ENCODE assay signal across 17 mouse cellular contexts in genomic region chr9:56129951-56130350, GRCm38 (mm10).
"Had no signal": no experiment of that assay in that cellular context is flagged by ENCODE, and none has a peak within 500 bp of the region (broad histone marks: within the 10 kb centered on the region; RNA-seq: fewer than 3 reads in every experiment).

No protein-coding gene starts in this region.

- H3K4me1 ChIP-seq: liver, embryonic 15.5 days had no signal

- H3K27me3 ChIP-seq: liver, embryonic 15.5 days; midbrain, embryonic 13.5 days; neural tube, embryonic 15.5 days had no signal

- H3K9me3 ChIP-seq: limb, embryonic 10.5 days; liver, embryonic 15.5 days; midbrain, embryonic 13.5 days; neural tube, embryonic 15.5 days had no signal

- ATAC-seq: intestine, postnatal 0 days; lung, postnatal 0 days; midbrain, embryonic 13.5 days had no signal

- H3K27ac ChIP-seq: kidney, postnatal 0 days; limb, embryonic 10.5 days; liver, embryonic 15.5 days; midbrain, embryonic 13.5 days; neural tube, embryonic 15.5 days had no signal

- H3K9ac ChIP-seq: liver, embryonic 15.5 days; midbrain, embryonic 13.5 days; neural tube, embryonic 15.5 days had no signal

- H3K36me3 ChIP-seq: liver, embryonic 15.5 days had no signal

- H3K4me3 ChIP-seq: left cerebral cortex, adult 2 months; limb, embryonic 10.5 days; liver, embryonic 15.5 days; midbrain, embryonic 13.5 days; myocyte; neural tube, embryonic 15.5 days had no signal

- H3K4me2 ChIP-seq: liver, embryonic 11.5 days; liver, embryonic 15.5 days; midbrain, embryonic 13.5 days; neural tube, embryonic 15.5 days had no signal

- DNase-seq: kidney, postnatal 4 days; lung, adult 2 months; lung, postnatal 36 days; right cerebral cortex, adult 18-20 months; right cerebral cortex, postnatal 25 days; thymus, adult 2 months; thymus, postnatal 25 days had no signal
